Mouse (Mus musculus): ENCODE measurements around the gene Cdk10. TPM values are rescaled to one million over a fixed set of nuclear protein-coding genes. Genes with fewer than 3 reads are reported as not detected.
A peak's percentile ranks its signal among the peaks of the same experiment; 100 is the strongest.
"Not testable (repeated sequence)": the region's sequence is repeated elsewhere in the genome, so short reads cannot be mapped to it uniquely, and the experiment has no call there.

The Cdk10 gene
- polyA plus RNA-seq, 1 experiment from 2014 or later = 31.1 TPM

- no peak overlapping the region for H3K4me3 ChIP-seq (ENCODE audit: low read depth, low read length)
- H3K9me3 ChIP-seq (ENCODE audit: control insufficient read depth, low read length) = no peaks in the 10 kb centered on the region
- no peak overlapping the region for H3K9ac ChIP-seq (ENCODE audit: low read depth, low read length)
- DNase-seq (ENCODE audit: low spot score) (peak; percentile 33), ATAC-seq (ENCODE audit: low read depth) (no peak)
- no peaks in the 10 kb centered on the region for H3K36me3 ChIP-seq (ENCODE audit: control insufficient read depth, insufficient read depth, low read length)
- no peak overlapping the region for H3K27ac ChIP-seq (replicated peaks; ENCODE audit: low read depth, low read length)
- no peak overlapping the region for H3K4me2 ChIP-seq (ENCODE audit: low read depth, low read length)
- WGBS = 74% methylated on average over 1 of the region's 1 CpGs
- peaks cover 8% of the 10 kb centered on the region for H3K4me1 ChIP-seq (ENCODE audit: control insufficient read depth, insufficient read depth, low read length)
- no peaks in the 10 kb centered on the region for H3K27me3 ChIP-seq (replicated peaks; ENCODE audit: control insufficient read depth, insufficient read depth, low read length)
These were observed 3.7 kb upstream of the Cdk10 start for GRCm38 (mm10) chr8:123220917-123221316.

DNA sequence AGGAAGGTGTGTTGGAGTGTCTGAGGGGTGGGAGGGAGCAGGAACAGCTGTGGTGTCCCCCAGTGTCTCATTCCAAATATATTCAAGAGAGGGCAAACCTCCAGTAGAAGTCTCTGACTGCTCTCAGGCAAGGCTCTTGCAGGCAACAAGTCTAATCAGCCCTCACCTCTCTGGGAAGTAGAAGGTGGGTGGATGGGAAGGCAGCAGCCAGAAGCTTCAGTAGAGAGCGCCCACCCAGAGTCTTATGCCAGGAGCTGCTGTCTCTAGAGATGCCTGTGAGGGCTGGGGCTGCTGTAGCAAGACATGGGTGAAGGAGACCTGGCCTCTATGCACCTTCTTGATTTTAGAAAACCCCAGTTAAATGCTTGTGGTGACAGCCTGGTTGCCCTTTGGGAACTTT is 3.8 kb downstream of the Cdk10 start:
- H3K27me3 ChIP-seq (replicated peaks; ENCODE audit: control insufficient read depth, insufficient read depth, low read length) = no peaks in the 10 kb centered on the region
- DNase-seq (ENCODE audit: low spot score) = no peak
- H3K9ac ChIP-seq (ENCODE audit: low read depth, low read length) = no peak overlapping the region
- H3K4me3 ChIP-seq (ENCODE audit: low read depth, low read length) = no peak overlapping the region
- no peak overlapping the region for H3K27ac ChIP-seq (replicated peaks; ENCODE audit: low read depth, low read length)
- H3K4me1 ChIP-seq (ENCODE audit: control insufficient read depth, insufficient read depth, low read length) = peaks cover 8% of the 10 kb centered on the region
- peaks cover 32% of the 10 kb centered on the region for H3K36me3 ChIP-seq (ENCODE audit: control insufficient read depth, insufficient read depth, low read length)
- ATAC-seq (ENCODE audit: low read depth) = no peak
- 86% methylated on average over 1 of the region's 1 CpGs for WGBS
- H3K4me2 ChIP-seq (ENCODE audit: low read depth, low read length) = no peak overlapping the region
- H3K9me3 ChIP-seq (ENCODE audit: control insufficient read depth, low read length) = no peaks in the 10 kb centered on the region

- H3K9ac ChIP-seq (ENCODE audit: low read depth, low read length); H3K27me3 ChIP-seq (replicated peaks; ENCODE audit: control insufficient read depth, insufficient read depth, low read length); H3K4me2 ChIP-seq (ENCODE audit: low read depth, low read length); H3K4me1 ChIP-seq (ENCODE audit: control insufficient read depth, insufficient read depth, low read length); H3K4me3 ChIP-seq (ENCODE audit: low read depth, low read length); H3K27ac ChIP-seq (replicated peaks; ENCODE audit: low read depth, low read length); ATAC-seq (ENCODE audit: low read depth); DNase-seq (ENCODE audit: low spot score); H3K9me3 ChIP-seq (ENCODE audit: control insufficient read depth, low read length): not testable (repeated sequence)
- H3K36me3 ChIP-seq (ENCODE audit: control insufficient read depth, insufficient read depth, low read length) = peaks cover 32% of the 10 kb centered on the region
- 85% methylated on average over 5 of the region's 11 CpGs for WGBS
These were observed 5.7 kb downstream of the Cdk10 start for GRCm38 (mm10) chr8:123230326-123230725.

DNA sequence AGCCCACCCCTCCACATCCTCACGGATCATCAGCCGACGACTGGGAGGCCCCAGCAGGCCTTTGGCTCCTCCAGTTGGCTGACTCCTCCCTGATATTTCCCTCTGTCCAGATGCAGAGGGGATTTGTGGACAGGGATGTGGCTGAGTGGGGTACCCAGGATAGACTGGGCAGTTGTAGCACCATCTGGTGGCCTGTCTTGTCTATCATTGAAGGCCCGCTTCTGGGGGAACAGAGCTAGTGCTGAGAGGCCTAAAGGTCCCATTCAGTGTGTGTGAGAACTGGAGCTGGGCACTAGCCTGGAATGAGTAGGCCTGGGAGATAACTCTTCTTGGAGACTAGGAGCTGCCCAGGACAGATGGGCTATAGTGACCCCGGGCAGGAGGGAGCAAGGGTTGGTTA is 7.1 kb downstream of the Cdk10 start:
- Histone ChIP-seq H3K27ac (replicated peaks; ENCODE audit: low read depth, low read length) (no peak overlapping the region), H3K4me3 (ENCODE audit: low read depth, low read length) (no peak overlapping the region), H3K4me2 (ENCODE audit: low read depth, low read length) (no peak overlapping the region), H3K9ac (ENCODE audit: low read depth, low read length) (no peak overlapping the region; the same call in 1 of the 2 replicates), H3K4me1 (ENCODE audit: control insufficient read depth, insufficient read depth, low read length) (0 out of 2 replicates have a peak, but pooled peaks cover 6% of the 10 kb centered on the region), H3K9me3 (ENCODE audit: control insufficient read depth, low read length) (no peaks in the 10 kb centered on the region), H3K27me3 (replicated peaks; ENCODE audit: control insufficient read depth, insufficient read depth, low read length) (peaks cover 8% of the 10 kb centered on the region), H3K36me3 (ENCODE audit: control insufficient read depth, insufficient read depth, low read length) (peaks cover 28% of the 10 kb centered on the region)
- 60% methylated on average over 5 of the region's 5 CpGs for WGBS
- ATAC-seq (ENCODE audit: low read depth) = no peak
- DNase-seq (ENCODE audit: low spot score) = no peak

- peaks cover 8% of the 10 kb centered on the region for H3K27me3 ChIP-seq (replicated peaks; ENCODE audit: control insufficient read depth, insufficient read depth, low read length)
- no peak overlapping the region for H3K27ac ChIP-seq (replicated peaks; ENCODE audit: low read depth, low read length)
- DNase-seq (ENCODE audit: low spot score) = no peak
These were observed 7.9 kb downstream of the Cdk10 start for GRCm38 (mm10) chr8:123232553-123232952.

GRCm38 (mm10) chr8:123233300-123233699 is 8.7 kb downstream of the Cdk10 start:
- Histone ChIP-seq H3K36me3 (ENCODE audit: control insufficient read depth, insufficient read depth, low read length) (0 out of 2 replicates have a peak, but pooled peaks cover 12% of the 10 kb centered on the region), H3K9ac (ENCODE audit: low read depth, low read length) (no peak overlapping the region), H3K9me3 (ENCODE audit: control insufficient read depth, low read length) (no peaks in the 10 kb centered on the region), H3K27ac (replicated peaks; ENCODE audit: low read depth, low read length) (no peak overlapping the region), H3K27me3 (replicated peaks; ENCODE audit: control insufficient read depth, insufficient read depth, low read length) (peaks cover 8% of the 10 kb centered on the region), H3K4me1 (ENCODE audit: control insufficient read depth, insufficient read depth, low read length) (0 out of 2 replicates have a peak, but pooled peaks cover 6% of the 10 kb centered on the region), H3K4me2 (ENCODE audit: low read depth, low read length) (no peak overlapping the region), H3K4me3 (ENCODE audit: low read depth, low read length) (no peak overlapping the region)
- DNase-seq (ENCODE audit: low spot score) (no peak), ATAC-seq (ENCODE audit: low read depth) (peak; percentile 10; the same call in 1 of the 2 replicates)
- WGBS = 57% methylated on average over 12 of the region's 13 CpGs

More at GRCm38 (mm10) chr8:123232553-123232952, 7.9 kb downstream of the Cdk10 start:
- no peaks in the 10 kb centered on the region for H3K9me3 ChIP-seq (ENCODE audit: control insufficient read depth, low read length)
- H3K4me3 ChIP-seq (ENCODE audit: low read depth, low read length) = no peak overlapping the region
- no peak overlapping the region for H3K4me2 ChIP-seq (ENCODE audit: low read depth, low read length)
- 0 out of 2 replicates have a peak, but pooled peaks cover 6% of the 10 kb centered on the region for H3K4me1 ChIP-seq (ENCODE audit: control insufficient read depth, insufficient read depth, low read length)
- peaks cover 19% of the 10 kb centered on the region for H3K36me3 ChIP-seq (ENCODE audit: control insufficient read depth, insufficient read depth, low read length)
- 43% methylated on average over 7 of the region's 7 CpGs for WGBS
- ATAC-seq (ENCODE audit: low read depth) = no peak
- H3K9ac ChIP-seq (ENCODE audit: low read depth, low read length) = no peak overlapping the region

DNA sequence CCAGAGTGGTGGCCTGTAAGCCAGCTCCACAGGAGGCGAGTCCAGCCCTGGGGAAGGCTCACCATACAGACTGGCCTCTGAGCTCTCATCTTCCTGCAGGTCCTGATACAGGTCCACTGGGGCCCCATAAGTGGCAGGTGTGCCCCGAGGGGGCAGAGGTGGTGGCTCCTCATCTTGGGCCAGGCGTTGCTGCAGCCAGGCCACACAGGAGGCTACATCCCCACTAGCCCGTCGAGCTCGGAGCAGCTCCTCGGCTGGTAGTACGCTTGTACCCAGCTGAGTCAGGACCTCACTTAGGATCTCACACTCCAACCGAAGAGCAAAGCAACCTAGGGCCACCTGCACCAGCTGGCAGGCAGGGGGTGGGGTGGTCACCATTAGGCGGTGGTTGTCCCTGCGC is 9.1 kb downstream of the Cdk10 start:
- Histone ChIP-seq H3K27me3 (replicated peaks; ENCODE audit: control insufficient read depth, insufficient read depth, low read length) (peaks cover 8% of the 10 kb centered on the region), H3K4me3 (ENCODE audit: low read depth, low read length) (no peak overlapping the region), H3K36me3 (ENCODE audit: control insufficient read depth, insufficient read depth, low read length) (0 out of 2 replicates have a peak, but pooled peaks cover 7% of the 10 kb centered on the region), H3K9ac (ENCODE audit: low read depth, low read length) (no peak overlapping the region), H3K4me2 (ENCODE audit: low read depth, low read length) (no peak overlapping the region), H3K9me3 (ENCODE audit: control insufficient read depth, low read length) (no peaks in the 10 kb centered on the region), H3K4me1 (ENCODE audit: control insufficient read depth, insufficient read depth, low read length) (0 out of 2 replicates have a peak, but pooled peaks cover 6% of the 10 kb centered on the region), H3K27ac (replicated peaks; ENCODE audit: low read depth, low read length) (no peak overlapping the region)
- ATAC-seq (ENCODE audit: low read depth) (no peak), DNase-seq (ENCODE audit: low spot score) (no peak)
- WGBS = 78% methylated on average over 7 of the region's 11 CpGs

GRCm38 (mm10) chr8:123234918-123235519 is 10.4 kb downstream of the Cdk10 start:
- peaks cover 8% of the 10 kb centered on the region for H3K27me3 ChIP-seq (replicated peaks; ENCODE audit: control insufficient read depth, insufficient read depth, low read length)
- peak overlapping the region; percentile 85 for H3K4me2 ChIP-seq (ENCODE audit: low read depth, low read length)
- no peak overlapping the region for H3K27ac ChIP-seq (replicated peaks; ENCODE audit: low read depth, low read length)
- ATAC-seq (ENCODE audit: low read depth) = peak; percentile 0; the same call in 1 of the 2 replicates
- no peaks in the 10 kb centered on the region for H3K9me3 ChIP-seq (ENCODE audit: control insufficient read depth, low read length)
- 34% methylated on average over 9 of the region's 13 CpGs for WGBS
- DNase-seq (ENCODE audit: low spot score) = no peak
- no peaks in the 10 kb centered on the region for H3K36me3 ChIP-seq (ENCODE audit: control insufficient read depth, insufficient read depth, low read length)
- peak overlapping the region; percentile 61 for H3K4me3 ChIP-seq (ENCODE audit: low read depth, low read length)
- peak overlapping the region; percentile 66 for H3K9ac ChIP-seq (ENCODE audit: low read depth, low read length)
- 0 out of 2 replicates have a peak, but pooled peaks cover 6% of the 10 kb centered on the region for H3K4me1 ChIP-seq (ENCODE audit: control insufficient read depth, insufficient read depth, low read length)

Data from embryonic facial prominence, embryonic 14.5 days (tissue).